15 mouse cellular contexts compared by ENCODE assay signal in genomic region chr10:20267032-20267431, GRCm38 (mm10). TPM values are rescaled to one million over a fixed set of nuclear protein-coding genes. Genes with fewer than 3 reads are reported as not detected.
DNase-seq lines count a peak whose midpoint lies in the region; ATAC-seq and TF ChIP-seq lines count a peak whose summit lies in the region.
"Had no signal": no experiment of that assay in that cellular context is flagged by ENCODE, and none has a peak within 500 bp of the region (broad histone marks: within the 10 kb centered on the region; RNA-seq: fewer than 3 reads in every experiment).

No protein-coding gene starts in this region.

- no peaks in the 10 kb centered on the region for H3K9me3 ChIP-seq in kidney, postnatal 0 days (replicated peaks; ENCODE audit: low read length)
- H3K9me3 ChIP-seq in kidney, embryonic 16.5 days (ENCODE audit: low read length), result no peaks in the 10 kb centered on the region
- no peaks in the 10 kb centered on the region for H3K9me3 ChIP-seq in embryonic facial prominence, embryonic 10.5 days
- H3K9me3 ChIP-seq in midbrain, embryonic 10.5 days (replicated peaks), result no peaks in the 10 kb centered on the region
- H3K9me3 ChIP-seq: embryonic facial prominence, embryonic 15.5 days; hindbrain, embryonic 15.5 days; liver, embryonic 15.5 days; neural tube, embryonic 15.5 days had no signal

- no peak overlapping the region for H3K27ac ChIP-seq in kidney, postnatal 0 days
- no peak overlapping the region for H3K27ac ChIP-seq in kidney, embryonic 16.5 days (ENCODE audit: low read length)
- H3K27ac ChIP-seq in thymus, adult 2 months (ENCODE audit: control insufficient read depth, insufficient read depth, low read length), result peak overlapping the region; percentile 77
- H3K27ac ChIP-seq in embryonic facial prominence, embryonic 10.5 days (replicated peaks), result no peak overlapping the region
- H3K27ac ChIP-seq in midbrain, embryonic 10.5 days (replicated peaks), result no peak overlapping the region
- H3K27ac ChIP-seq: embryonic facial prominence, embryonic 15.5 days; hindbrain, embryonic 15.5 days; liver, embryonic 15.5 days; neural tube, embryonic 15.5 days had no signal

- no peak for ATAC-seq in kidney, postnatal 0 days (replicated peaks; ENCODE audit: low FRiP score, low read depth)
- no peak for ATAC-seq in kidney, embryonic 16.5 days (ENCODE audit: low FRiP score, low TSS enrichment)
- ATAC-seq in CD4-positive, CD25-positive, alpha-beta regulatory T cell, adult 4 months, result peak; percentile 97
- peak; percentile 71 for ATAC-seq in common myeloid progenitor, adult 5-6 weeks (replicated peaks; ENCODE audit: low read depth, poor library complexity, severe bottlenecking)

- 0 out of 2 replicates have a peak, but pooled peaks have one; percentile 38 for TF ChIP-seq POLR2A in thymus, adult 2 months (IDR thresholded peaks at IDR 0.05; ENCODE audit: control insufficient read depth, extremely low read depth, insufficient read depth, low read length, poor library complexity)

- no peaks in the 10 kb centered on the region for H3K4me1 ChIP-seq in kidney, postnatal 0 days (replicated peaks; ENCODE audit: insufficient read depth, low read length)
- no peaks in the 10 kb centered on the region for H3K4me1 ChIP-seq in kidney, embryonic 16.5 days (ENCODE audit: insufficient read depth, low read length)
- H3K4me1 ChIP-seq in thymus, adult 2 months (replicated peaks; ENCODE audit: control insufficient read depth, insufficient read depth, low read length), result peaks cover 41% of the 10 kb centered on the region
- peaks cover 5% of the 10 kb centered on the region; the same call in 1 of the 2 replicates for H3K4me1 ChIP-seq in embryonic facial prominence, embryonic 10.5 days
- no peaks in the 10 kb centered on the region for H3K4me1 ChIP-seq in midbrain, embryonic 10.5 days
- H3K4me1 ChIP-seq: embryonic facial prominence, embryonic 15.5 days; hindbrain, embryonic 15.5 days; liver, embryonic 15.5 days; neural tube, embryonic 15.5 days had no signal

- H3K36me3 ChIP-seq in kidney, postnatal 0 days (ENCODE audit: insufficient read depth, low read length), result no peaks in the 10 kb centered on the region
- peaks cover 7% of the 10 kb centered on the region; the same call in 1 of the 2 replicates for H3K36me3 ChIP-seq in kidney, embryonic 16.5 days (ENCODE audit: insufficient read depth, low read length)
- no peaks in the 10 kb centered on the region for H3K36me3 ChIP-seq in thymus, adult 2 months (ENCODE audit: control insufficient read depth, insufficient read depth, low read length)
- H3K36me3 ChIP-seq in embryonic facial prominence, embryonic 10.5 days (replicated peaks), result 0 out of 2 replicates have a peak, but pooled peaks cover 5% of the 10 kb centered on the region
- 0 out of 2 replicates have a peak, but pooled peaks cover 10% of the 10 kb centered on the region for H3K36me3 ChIP-seq in midbrain, embryonic 10.5 days
- H3K36me3 ChIP-seq: embryonic facial prominence, embryonic 15.5 days; hindbrain, embryonic 15.5 days; neural tube, embryonic 15.5 days had no signal

- peak; percentile 23 for DNase-seq in kidney, postnatal 0 days (ENCODE audit: low spot score)
- peak; percentile 39 for DNase-seq in thymus, adult 2 months
- DNase-seq in embryonic facial prominence, embryonic 10.5 days (ENCODE audit: low spot score), result no peak
- no peak for DNase-seq in midbrain, embryonic 10.5 days (ENCODE audit: low spot score)
- DNase-seq: cerebellum, adult 9-11 months; midbrain, embryonic 14.5 days; right cerebral cortex, postnatal 4 days had no signal

- no peak for TF ChIP-seq CTCF in kidney, postnatal 0 days (IDR thresholded peaks at IDR 0.05; ENCODE audit: low read depth)
- TF ChIP-seq CTCF in thymus, adult 2 months (IDR thresholded peaks at IDR 0.05; ENCODE audit: borderline replicate concordance, control insufficient read depth, extremely low read depth, insufficient read depth, low read length, poor library complexity), result no peak; the same call in 1 of the 2 replicates

- H3K9ac ChIP-seq in kidney, postnatal 0 days (ENCODE audit: low read depth, low read length), result no peak overlapping the region
- no peak overlapping the region for H3K9ac ChIP-seq in kidney, embryonic 16.5 days (replicated peaks; ENCODE audit: low read length)
- H3K9ac ChIP-seq: embryonic facial prominence, embryonic 15.5 days; hindbrain, embryonic 15.5 days; liver, embryonic 15.5 days; neural tube, embryonic 15.5 days had no signal

- no peaks in the 10 kb centered on the region for H3K27me3 ChIP-seq in kidney, postnatal 0 days (ENCODE audit: insufficient read depth, low read length)
- no peaks in the 10 kb centered on the region for H3K27me3 ChIP-seq in kidney, embryonic 16.5 days (ENCODE audit: insufficient read depth, low read length)
- no peaks in the 10 kb centered on the region for H3K27me3 ChIP-seq in thymus, adult 2 months (ENCODE audit: control insufficient read depth, insufficient read depth, low read length)
- H3K27me3 ChIP-seq in embryonic facial prominence, embryonic 10.5 days (replicated peaks; ENCODE audit: low read depth, poor library complexity, severe bottlenecking), result no peaks in the 10 kb centered on the region
- no peaks in the 10 kb centered on the region for H3K27me3 ChIP-seq in midbrain, embryonic 10.5 days (ENCODE audit: low read depth, poor library complexity, severe bottlenecking)
- H3K27me3 ChIP-seq: embryonic facial prominence, embryonic 15.5 days; hindbrain, embryonic 15.5 days; liver, embryonic 15.5 days; neural tube, embryonic 15.5 days had no signal

- 52% methylated on average over 10 of the region's 10 CpGs for WGBS in kidney, postnatal 0 days
- 55% methylated on average over 10 of the region's 10 CpGs for WGBS in kidney, embryonic 16.5 days
- WGBS in thymus, adult 2 months, result 52% methylated on average over 10 of the region's 10 CpGs
- WGBS in embryonic facial prominence, embryonic 10.5 days, result 78% methylated on average over 10 of the region's 10 CpGs
- WGBS in midbrain, embryonic 10.5 days, result 88% methylated on average over 10 of the region's 10 CpGs

- H3K4me2 ChIP-seq in kidney, postnatal 0 days (ENCODE audit: low read length), result no peak overlapping the region
- H3K4me2 ChIP-seq in kidney, embryonic 16.5 days (replicated peaks; ENCODE audit: low read depth, low read length), result no peak overlapping the region
- H3K4me2 ChIP-seq: embryonic facial prominence, embryonic 15.5 days; heart, embryonic 11.5 days; hindbrain, embryonic 15.5 days; liver, embryonic 15.5 days; neural tube, embryonic 15.5 days had no signal

- no peak overlapping the region for H3K4me3 ChIP-seq in kidney, postnatal 0 days (replicated peaks; ENCODE audit: low read depth, low read length)
- H3K4me3 ChIP-seq in kidney, embryonic 16.5 days (ENCODE audit: low read length), result no peak overlapping the region
- H3K4me3 ChIP-seq in thymus, adult 2 months (ENCODE audit: control insufficient read depth, insufficient read depth, low read length), result peak overlapping the region; percentile 50
- H3K4me3 ChIP-seq in embryonic facial prominence, embryonic 10.5 days, result no peak overlapping the region
- H3K4me3 ChIP-seq in midbrain, embryonic 10.5 days, result no peak overlapping the region
- H3K4me3 ChIP-seq: embryonic facial prominence, embryonic 15.5 days; hindbrain, embryonic 15.5 days; liver, embryonic 15.5 days; neural tube, embryonic 15.5 days had no signal

RNA-seq across cellular contexts. Expression of gene Bclaf1, which starts 45.2 kb away (rescaled TPM):
- 83.9 and 88.3 TPM in 2 replicates for polyA plus RNA-seq in kidney, postnatal 0 days (2015; fragmentation: Nextera tagmentation; extraction: Ambion mirVana)
- 123 and 137 TPM in 2 replicates for polyA plus RNA-seq in kidney, embryonic 16.5 days (2015; fragmentation: Nextera tagmentation; extraction: Ambion mirVana)
- polyA plus RNA-seq in CD4-positive, CD25-positive, alpha-beta regulatory T cell, adult 4 months (2017; shearing (Covaris generic)), result 100 to 1,000 TPM; 190 to 207 TPM
- total RNA-seq in common myeloid progenitor, adult 5-6 weeks (2017), result 667 and 727 TPM in 2 replicates
- polyA plus RNA-seq in thymus, adult 2 months (2012; rRNA removed), result 39.6 and 42.0 TPM in 2 replicates
- polyA plus RNA-seq in embryonic facial prominence, embryonic 10.5 days (2016; fragmentation: Nextera tagmentation; extraction: Ambion mirVana), result 175 and 177 TPM in 2 replicates
- 154 and 165 TPM in 2 replicates for polyA plus RNA-seq in midbrain, embryonic 10.5 days (2016; fragmentation: Nextera tagmentation; extraction: Ambion mirVana)

Comparison
In these comparisons a context has a peak if more than half of its experiments do, and no peak if none do; other contexts are left out.
1. ATAC-seq: peak in CD4-positive, CD25-positive, alpha-beta regulatory T cell, adult 4 months (single experiment) and common myeloid progenitor, adult 5-6 weeks (single experiment); none in kidney, postnatal 0 days (single experiment) and kidney, embryonic 16.5 days (single experiment).
2. DNase-seq: peak in kidney, postnatal 0 days (single experiment) and thymus, adult 2 months (single experiment); none in embryonic facial prominence, embryonic 10.5 days (single experiment) and midbrain, embryonic 10.5 days (single experiment).